Mouse (Mus musculus): ENCODE data around the gene Xpc. TPM values are rescaled to one million over a fixed set of nuclear protein-coding genes. Genes with fewer than 3 reads are reported as not detected.
A peak's percentile ranks its signal among the peaks of the same experiment; 100 is the strongest.

Gene Xpc
- polyA plus RNA-seq, 1 experiment from 2014 or later, result 14.9 TPM

GRCm38 (mm10) chr6:91510211-91510610 lies 5.5 kb downstream of the Xpc start:
- WGBS, result 80% methylated on average over 10 of the region's 10 CpGs
- Histone ChIP-seq H3K27me3 (replicated peaks; ENCODE audit: control insufficient read depth, insufficient read depth, low read length) (no peaks in the 10 kb centered on the region), H3K9ac (ENCODE audit: low read depth, low read length) (no peak overlapping the region), H3K4me2 (ENCODE audit: low read depth, low read length) (no peak overlapping the region), H3K9me3 (ENCODE audit: control insufficient read depth, low read length) (no peaks in the 10 kb centered on the region), H3K27ac (ENCODE audit: low read length) (no peak overlapping the region), H3K4me1 (ENCODE audit: control insufficient read depth, insufficient read depth, low read length) (peaks cover 9% of the 10 kb centered on the region), H3K4me3 (ENCODE audit: low read length) (no peak overlapping the region), H3K36me3 (ENCODE audit: control insufficient read depth, insufficient read depth, low read length) (peaks cover 5% of the 10 kb centered on the region; the same call in 1 of the 2 replicates)
- ATAC-seq, result no peak

- Histone ChIP-seq H3K36me3 (ENCODE audit: control insufficient read depth, insufficient read depth, low read length) (peaks cover 8% of the 10 kb centered on the region; the same call in 1 of the 2 replicates), H3K27me3 (replicated peaks; ENCODE audit: control insufficient read depth, insufficient read depth, low read length) (no peaks in the 10 kb centered on the region), H3K9ac (ENCODE audit: low read depth, low read length) (no peak overlapping the region), H3K4me2 (ENCODE audit: low read depth, low read length) (no peak overlapping the region), H3K4me1 (ENCODE audit: control insufficient read depth, insufficient read depth, low read length) (peaks cover 1% of the 10 kb centered on the region), H3K27ac (ENCODE audit: low read length) (no peak overlapping the region), H3K4me3 (ENCODE audit: low read length) (no peak overlapping the region), H3K9me3 (ENCODE audit: control insufficient read depth, low read length) (no peaks in the 10 kb centered on the region)
- 43% methylated on average over 7 of the region's 7 CpGs for WGBS
- ATAC-seq, result no peak
Measured at GRCm38 (mm10) chr6:91509326-91509725, 6.4 kb downstream of the Xpc start.

GRCm38 (mm10) chr6:91508041-91508440 lies 7.6 kb downstream of the Xpc start:
- Histone ChIP-seq H3K27ac (ENCODE audit: low read length) (no peak overlapping the region), H3K9me3 (ENCODE audit: control insufficient read depth, low read length) (no peaks in the 10 kb centered on the region), H3K4me3 (ENCODE audit: low read length) (no peak overlapping the region), H3K36me3 (ENCODE audit: control insufficient read depth, insufficient read depth, low read length) (peaks cover 15% of the 10 kb centered on the region), H3K27me3 (replicated peaks; ENCODE audit: control insufficient read depth, insufficient read depth, low read length) (no peaks in the 10 kb centered on the region), H3K4me2 (ENCODE audit: low read depth, low read length) (no peak overlapping the region), H3K9ac (ENCODE audit: low read depth, low read length) (no peak overlapping the region), H3K4me1 (ENCODE audit: control insufficient read depth, insufficient read depth, low read length) (no peaks in the 10 kb centered on the region)
- WGBS, result 95% methylated on average over 3 of the region's 3 CpGs
- ATAC-seq, result no peak

- WGBS, result 91% methylated on average over 5 of the region's 5 CpGs
- Histone ChIP-seq H3K4me1 (ENCODE audit: control insufficient read depth, insufficient read depth, low read length) (no peaks in the 10 kb centered on the region), H3K36me3 (ENCODE audit: control insufficient read depth, insufficient read depth, low read length) (peaks cover 15% of the 10 kb centered on the region)
Measured at GRCm38 (mm10) chr6:91506036-91506435, 9.7 kb downstream of the Xpc start.

GRCm38 (mm10) chr6:91503302-91503701 lies 12.4 kb downstream of the Xpc start:
- no peak for ATAC-seq
- Histone ChIP-seq H3K4me1 (ENCODE audit: control insufficient read depth, insufficient read depth, low read length) (no peaks in the 10 kb centered on the region), H3K27me3 (replicated peaks; ENCODE audit: control insufficient read depth, insufficient read depth, low read length) (no peaks in the 10 kb centered on the region), H3K9me3 (ENCODE audit: control insufficient read depth, low read length) (no peaks in the 10 kb centered on the region), H3K4me3 (ENCODE audit: low read length) (no peak overlapping the region), H3K27ac (ENCODE audit: low read length) (no peak overlapping the region), H3K4me2 (ENCODE audit: low read depth, low read length) (no peak overlapping the region), H3K9ac (ENCODE audit: low read depth, low read length) (no peak overlapping the region), H3K36me3 (ENCODE audit: control insufficient read depth, insufficient read depth, low read length) (peaks cover 28% of the 10 kb centered on the region)
- 83% methylated on average over 1 of the region's 1 CpGs for WGBS

More at GRCm38 (mm10) chr6:91506036-91506435, 9.7 kb downstream of the Xpc start:
- no peaks in the 10 kb centered on the region for H3K27me3 ChIP-seq (replicated peaks; ENCODE audit: control insufficient read depth, insufficient read depth, low read length)
- no peak overlapping the region for H3K4me2 ChIP-seq (ENCODE audit: low read depth, low read length)
- no peak overlapping the region for H3K4me3 ChIP-seq (ENCODE audit: low read length)
- no peaks in the 10 kb centered on the region for H3K9me3 ChIP-seq (ENCODE audit: control insufficient read depth, low read length)
- no peak overlapping the region for H3K9ac ChIP-seq (ENCODE audit: low read depth, low read length)
- no peak overlapping the region for H3K27ac ChIP-seq (ENCODE audit: low read length)
- no peak for ATAC-seq

- Histone ChIP-seq H3K9ac (ENCODE audit: low read depth, low read length) (no peak overlapping the region), H3K9me3 (ENCODE audit: control insufficient read depth, low read length) (no peaks in the 10 kb centered on the region), H3K4me2 (ENCODE audit: low read depth, low read length) (no peak overlapping the region), H3K36me3 (ENCODE audit: control insufficient read depth, insufficient read depth, low read length) (peaks cover 10% of the 10 kb centered on the region), H3K4me3 (ENCODE audit: low read length) (no peak overlapping the region), H3K27me3 (replicated peaks; ENCODE audit: control insufficient read depth, insufficient read depth, low read length) (no peaks in the 10 kb centered on the region), H3K4me1 (ENCODE audit: control insufficient read depth, insufficient read depth, low read length) (no peaks in the 10 kb centered on the region), H3K27ac (ENCODE audit: low read length) (no peak overlapping the region)
- no peak for ATAC-seq
- WGBS, result 80% methylated on average over 8 of the region's 8 CpGs
Measured at GRCm38 (mm10) chr6:91494526-91494925, 21.2 kb downstream of the Xpc start.

- H3K4me1 ChIP-seq (ENCODE audit: control insufficient read depth, insufficient read depth, low read length), result no peaks in the 10 kb centered on the region
- H3K4me3 ChIP-seq (ENCODE audit: low read length), result no peak overlapping the region
- H3K27me3 ChIP-seq (replicated peaks; ENCODE audit: control insufficient read depth, insufficient read depth, low read length), result no peaks in the 10 kb centered on the region
- H3K36me3 ChIP-seq (ENCODE audit: control insufficient read depth, insufficient read depth, low read length), result peaks cover 6% of the 10 kb centered on the region
- no peak overlapping the region for H3K27ac ChIP-seq (ENCODE audit: low read length)
- H3K9ac ChIP-seq (ENCODE audit: low read depth, low read length), result no peak overlapping the region
- no peak for ATAC-seq
- WGBS, result 77% methylated on average over 10 of the region's 10 CpGs
- no peak overlapping the region for H3K4me2 ChIP-seq (ENCODE audit: low read depth, low read length)
- H3K9me3 ChIP-seq (ENCODE audit: control insufficient read depth, low read length), result no peaks in the 10 kb centered on the region
Measured at GRCm38 (mm10) chr6:91493053-91493452, 22.6 kb downstream of the Xpc start.

GRCm38 (mm10) chr6:91491004-91491403 lies 24.7 kb downstream of the Xpc start:
- no peak for ATAC-seq
- 64% methylated on average over 6 of the region's 6 CpGs for WGBS
- peaks cover 8% of the 10 kb centered on the region for H3K36me3 ChIP-seq (ENCODE audit: control insufficient read depth, insufficient read depth, low read length)

GRCm38 (mm10) chr6:91489872-91490271 lies 25.8 kb downstream of the Xpc start:
- H3K9ac ChIP-seq (ENCODE audit: low read depth, low read length), result no peak overlapping the region
- no peak for ATAC-seq
- H3K4me1 ChIP-seq (ENCODE audit: control insufficient read depth, insufficient read depth, low read length), result no peaks in the 10 kb centered on the region
- WGBS, result 80% methylated on average over 10 of the region's 10 CpGs
- H3K27me3 ChIP-seq (replicated peaks; ENCODE audit: control insufficient read depth, insufficient read depth, low read length), result no peaks in the 10 kb centered on the region
- H3K9me3 ChIP-seq (ENCODE audit: control insufficient read depth, low read length), result no peaks in the 10 kb centered on the region
- no peak overlapping the region for H3K4me3 ChIP-seq (ENCODE audit: low read length)
- peaks cover 9% of the 10 kb centered on the region for H3K36me3 ChIP-seq (ENCODE audit: control insufficient read depth, insufficient read depth, low read length)
- H3K4me2 ChIP-seq (ENCODE audit: low read depth, low read length), result no peak overlapping the region
- H3K27ac ChIP-seq (ENCODE audit: low read length), result no peak overlapping the region

More at GRCm38 (mm10) chr6:91491004-91491403, 24.7 kb downstream of the Xpc start:
- no peak overlapping the region for H3K9ac ChIP-seq (ENCODE audit: low read depth, low read length)
- no peak overlapping the region for H3K27ac ChIP-seq (ENCODE audit: low read length)
- no peaks in the 10 kb centered on the region for H3K27me3 ChIP-seq (replicated peaks; ENCODE audit: control insufficient read depth, insufficient read depth, low read length)
- no peaks in the 10 kb centered on the region for H3K9me3 ChIP-seq (ENCODE audit: control insufficient read depth, low read length)
- H3K4me3 ChIP-seq (ENCODE audit: low read length), result no peak overlapping the region
- H3K4me1 ChIP-seq (ENCODE audit: control insufficient read depth, insufficient read depth, low read length), result no peaks in the 10 kb centered on the region
- H3K4me2 ChIP-seq (ENCODE audit: low read depth, low read length), result no peak overlapping the region

GRCm38 (mm10) chr6:91488496-91489212 lies 27.0 kb downstream of the Xpc start:
- H3K9me3 ChIP-seq (ENCODE audit: control insufficient read depth, low read length), result no peaks in the 10 kb centered on the region
- H3K36me3 ChIP-seq (ENCODE audit: control insufficient read depth, insufficient read depth, low read length), result peaks cover 14% of the 10 kb centered on the region
- no peak overlapping the region for H3K27ac ChIP-seq (ENCODE audit: low read length)
- H3K4me1 ChIP-seq (ENCODE audit: control insufficient read depth, insufficient read depth, low read length), result no peaks in the 10 kb centered on the region
- H3K4me3 ChIP-seq (ENCODE audit: low read length), result no peak overlapping the region
- H3K4me2 ChIP-seq (ENCODE audit: low read depth, low read length), result no peak overlapping the region
- 76% methylated on average over 9 of the region's 9 CpGs for WGBS
- H3K9ac ChIP-seq (ENCODE audit: low read depth, low read length), result no peak overlapping the region
- H3K27me3 ChIP-seq (replicated peaks; ENCODE audit: control insufficient read depth, insufficient read depth, low read length), result no peaks in the 10 kb centered on the region
- ATAC-seq, result peak; percentile 57

Data from intestine, embryonic 16.5 days (tissue).